In genomic region chr4:147425615-147426347, GRCm38 (mm10) we compare ENCODE assay signal across 8 mouse cellular contexts.
DNase-seq lines count a peak whose midpoint lies in the region; ATAC-seq and TF ChIP-seq lines count a peak whose summit lies in the region.
"Not testable (repeated sequence)": the region's sequence is repeated elsewhere in the genome, so short reads cannot be mapped to it uniquely, and the experiment has no call there.

No protein-coding gene starts in this region.

- WGBS in hindbrain, embryonic 11.5 days = 53% methylated on average over 5 of the region's 5 CpGs
- 52% methylated on average over 5 of the region's 5 CpGs for WGBS in kidney, embryonic 14.5 days
- 34% methylated on average over 5 of the region's 5 CpGs for WGBS in liver, embryonic 13.5 days (ENCODE audit: insufficient replicate concordance)
- WGBS in midbrain, embryonic 10.5 days = 55% methylated on average over 5 of the region's 5 CpGs

- H3K27me3 ChIP-seq in ES-Bruce4 (ENCODE audit: control insufficient read depth, insufficient read depth, low read length, poor library complexity, severe bottlenecking); hindbrain, embryonic 11.5 days (ENCODE audit: control insufficient read depth, insufficient read depth, low read length); kidney, embryonic 14.5 days (ENCODE audit: control insufficient read depth, insufficient read depth, low read length); liver, embryonic 13.5 days; midbrain, embryonic 10.5 days (ENCODE audit: low read depth, poor library complexity, severe bottlenecking): not testable (repeated sequence)

- peak; percentile 11 for TF ChIP-seq CTCF in ES-Bruce4 (IDR thresholded peaks at IDR 0.05; ENCODE audit: low read depth, low read length)

- peaks cover 11% of the 10 kb centered on the region for H3K9me3 ChIP-seq in ES-Bruce4 (replicated peaks; ENCODE audit: control insufficient read depth, insufficient read depth, low read length, poor library complexity, severe bottlenecking)
- peaks cover 26% of the 10 kb centered on the region for H3K9me3 ChIP-seq in hindbrain, embryonic 11.5 days (ENCODE audit: control insufficient read depth, low read length)
- H3K9me3 ChIP-seq in kidney, embryonic 14.5 days (ENCODE audit: control insufficient read depth, low read length) = peaks cover 30% of the 10 kb centered on the region
- H3K9me3 ChIP-seq in liver, embryonic 13.5 days (replicated peaks) = 0 out of 2 replicates have a peak, but pooled peaks cover 13% of the 10 kb centered on the region
- H3K9me3 ChIP-seq in midbrain, embryonic 10.5 days (replicated peaks) = peaks cover 68% of the 10 kb centered on the region

- H3K9ac ChIP-seq in ES-Bruce4 (ENCODE audit: low read depth, poor library complexity, severe bottlenecking); hindbrain, embryonic 11.5 days (ENCODE audit: low read depth, low read length); kidney, embryonic 14.5 days (ENCODE audit: low read depth, low read length); liver, embryonic 13.5 days: not testable (repeated sequence)

- H3K36me3 ChIP-seq in ES-Bruce4 (ENCODE audit: control insufficient read depth, insufficient read depth, low read length, poor library complexity, severe bottlenecking); hindbrain, embryonic 11.5 days (ENCODE audit: control insufficient read depth, insufficient read depth, low read length); kidney, embryonic 14.5 days (ENCODE audit: control insufficient read depth, insufficient read depth, low read length); liver, embryonic 13.5 days; midbrain, embryonic 10.5 days: not testable (repeated sequence)

- not testable (repeated sequence) for H3K4me1 ChIP-seq in ES-Bruce4 (ENCODE audit: control insufficient read depth, insufficient read depth, low read length); hindbrain, embryonic 11.5 days (replicated peaks; ENCODE audit: control insufficient read depth, insufficient read depth, low read length); kidney, embryonic 14.5 days (ENCODE audit: control insufficient read depth, insufficient read depth, low read length); liver, embryonic 13.5 days (replicated peaks); midbrain, embryonic 10.5 days

- DNase-seq in adrenal gland, postnatal 10 days = peak; percentile 51
- not testable (repeated sequence) for DNase-seq in hindbrain, embryonic 11.5 days (ENCODE audit: low spot score); liver, embryonic 13.5 days
- DNase-seq in midbrain, embryonic 10.5 days (ENCODE audit: low spot score) = peak; percentile 20
- peak; percentile 36 for DNase-seq in retina, postnatal 7 days (ENCODE audit: low read depth, low spot score)

- not testable (repeated sequence) for H3K4me2 ChIP-seq in hindbrain, embryonic 11.5 days (replicated peaks; ENCODE audit: low read depth, low read length); kidney, embryonic 14.5 days (replicated peaks; ENCODE audit: low read depth, low read length); liver, embryonic 13.5 days

- H3K27ac ChIP-seq in ES-Bruce4 (ENCODE audit: insufficient read depth, low read length); hindbrain, embryonic 11.5 days (ENCODE audit: low read depth, low read length); kidney, embryonic 14.5 days (ENCODE audit: low read depth, low read length); liver, embryonic 13.5 days; midbrain, embryonic 10.5 days (replicated peaks): not testable (repeated sequence)

- ATAC-seq in frontal cortex, adult (ENCODE audit: low TSS enrichment) = peak; percentile 44
- ATAC-seq in hindbrain, embryonic 11.5 days (ENCODE audit: low FRiP score) = peak; percentile 7; the same call in 1 of the 2 replicates
- peak; percentile 8 for ATAC-seq in kidney, embryonic 14.5 days (ENCODE audit: low FRiP score, low TSS enrichment)
- peak; percentile 23 for ATAC-seq in liver, embryonic 13.5 days (ENCODE audit: low read depth)

- not testable (repeated sequence) for TF ChIP-seq POLR2A in ES-Bruce4 (IDR thresholded peaks at IDR 0.05; ENCODE audit: insufficient read depth, low read length)

- H3K4me3 ChIP-seq in ES-Bruce4 (ENCODE audit: low read depth, low read length); hindbrain, embryonic 11.5 days (ENCODE audit: low read depth, low read length); kidney, embryonic 14.5 days (ENCODE audit: low read length); liver, embryonic 13.5 days (replicated peaks); midbrain, embryonic 10.5 days: not testable (repeated sequence)

- TF ChIP-seq EP300 in ES-Bruce4 (IDR thresholded peaks at IDR 0.05; ENCODE audit: insufficient read depth, low read depth, low read length) = not testable (repeated sequence)
